Mouse (Mus musculus) thymus, adult 2 months (tissue): ENCODE measurements around the gene Nrp2.

Experiments
- CTCF ChIP-seq: fragments of 200-500 bp; IDR thresholded peaks from 2 replicates; pipeline ENCODE4 v1.5.1; 2012; ENCODE audit warnings: mild to moderate bottlenecking, control low read depth, low read length, moderate library complexity, borderline replicate concordance; ENCODE audit not compliant: control insufficient read depth, poor library complexity, insufficient read depth; ENCODE audit errors: extremely low read depth
- POLR2A ChIP-seq: fragments of 200-500 bp; IDR thresholded peaks from 2 replicates; pipeline ENCODE4 v1.6.1; 2012; ENCODE audit warnings: mild to moderate bottlenecking, low read length, control low read depth, moderate library complexity; ENCODE audit not compliant: control insufficient read depth, poor library complexity, insufficient read depth; ENCODE audit errors: extremely low read depth

- TF ChIP-seq POLR2A (no peak), CTCF (no peak)
These were observed 135.5 kb downstream of the Nrp2 start for GRCm38 (mm10) chr1:62838631-62839030.
